Mouse (Mus musculus) liver, adult 2 months (tissue): Measurements from ENCODE around the gene Taldo1.

Experiments
- CTCF ChIP-seq: fragments of 200-500 bp; IDR thresholded peaks from 2 replicates; pipeline ENCODE4 v1.5.1; 2011; ENCODE audit warnings: low read depth, low read length, control low read depth
- POLR2A ChIP-seq: fragments of 200-500 bp; IDR thresholded peaks from 2 replicates; pipeline ENCODE4 v1.6.1; 2011; ENCODE audit warnings: low read length, control low read depth; ENCODE audit not compliant: insufficient read depth; ENCODE audit errors: extremely low read depth

GRCm38 (mm10) chr7:141434464-141434863 lies 42.5 kb downstream of the Taldo1 start:
- no peak for TF ChIP-seq POLR2A
- TF ChIP-seq CTCF = no peak
